Mouse (Mus musculus) bone marrow macrophage, adult 2 months (primary cell): ENCODE measurements around the gene Plvap.

Experiments
- CTCF ChIP-seq: IDR thresholded peaks from 2 replicates; pipeline ENCODE4 v1.5.1; 2012; ENCODE audit warnings: low read depth, mild to moderate bottlenecking, low read length, moderate library complexity
- POLR2A ChIP-seq: IDR thresholded peaks from 2 replicates; pipeline ENCODE4 v1.6.1; 2012; ENCODE audit warnings: mild to moderate bottlenecking, low read depth, low read length, borderline replicate concordance

DNA sequence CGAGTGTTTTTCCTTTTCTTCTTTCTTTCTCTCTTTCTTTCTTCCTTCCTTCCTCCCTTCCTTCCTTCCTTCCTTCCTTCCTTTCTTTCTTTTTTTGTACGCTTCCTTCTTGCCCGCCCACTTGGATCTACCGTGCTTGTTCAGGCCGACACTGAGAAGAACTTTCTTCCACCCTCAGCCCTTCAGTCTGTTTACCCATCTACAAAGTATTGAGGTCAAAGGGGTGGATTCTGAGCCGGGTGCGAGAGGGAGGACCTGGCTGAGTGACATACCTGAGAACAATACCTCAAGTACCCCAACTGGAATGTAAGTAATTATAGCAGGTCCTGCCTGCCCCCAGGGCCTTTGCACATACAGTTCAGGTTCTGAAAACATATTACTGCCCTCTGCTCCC is 25.4 kb downstream of the Plvap start:
- TF ChIP-seq POLR2A (no peak), CTCF (no peak)
